In the genomic region with DNA sequence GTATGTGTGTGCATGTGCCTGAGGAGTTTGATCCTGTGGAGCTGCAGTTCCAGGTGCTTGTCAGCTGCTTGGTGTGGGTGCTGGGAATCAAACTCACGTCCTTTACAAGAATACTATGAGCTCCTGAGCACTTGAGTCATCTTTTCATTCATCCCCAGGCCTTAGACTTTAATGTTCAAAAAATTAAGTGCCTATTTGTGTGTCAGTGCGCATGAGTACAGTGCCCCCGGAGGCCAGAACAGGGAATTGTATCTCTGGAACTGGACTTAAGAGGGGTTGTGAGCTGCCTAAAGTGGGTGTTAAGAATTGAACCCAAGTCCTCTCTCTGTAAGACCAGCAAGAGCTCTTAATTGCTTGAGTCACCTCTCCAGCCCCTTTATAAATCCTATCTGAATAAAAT, we compare ENCODE assay signal across 10 mouse cellular contexts. TPM values are rescaled to one million over a fixed set of nuclear protein-coding genes. Genes with fewer than 3 reads are reported as not detected.
DNase-seq lines count a peak whose midpoint lies in the region; ATAC-seq and TF ChIP-seq lines count a peak whose summit lies in the region.
"Had no signal": no experiment of that assay in that cellular context is flagged by ENCODE, and none has a peak within 500 bp of the region (broad histone marks: within the 10 kb centered on the region; RNA-seq: fewer than 3 reads in every experiment).

No protein-coding gene starts in this region.

- no peaks in the 10 kb centered on the region for H3K27me3 ChIP-seq in thymus, adult 2 months (ENCODE audit: control insufficient read depth, insufficient read depth, low read length)
- H3K27me3 ChIP-seq in embryonic facial prominence, embryonic 11.5 days (ENCODE audit: control insufficient read depth, insufficient read depth, low read length), result no peaks in the 10 kb centered on the region
- H3K27me3 ChIP-seq: heart, embryonic 13.5 days had no signal

- H3K9me3 ChIP-seq in embryonic facial prominence, embryonic 11.5 days (replicated peaks; ENCODE audit: control insufficient read depth, low read length), result no peaks in the 10 kb centered on the region
- H3K9me3 ChIP-seq: heart, embryonic 13.5 days had no signal

- H3K4me2 ChIP-seq in embryonic facial prominence, embryonic 11.5 days (ENCODE audit: low read depth, low read length), result no peak overlapping the region
- H3K4me2 ChIP-seq: heart, embryonic 13.5 days had no signal

- no peak overlapping the region for H3K27ac ChIP-seq in thymus, adult 2 months (ENCODE audit: control insufficient read depth, insufficient read depth, low read length)
- H3K27ac ChIP-seq in embryonic facial prominence, embryonic 11.5 days (replicated peaks; ENCODE audit: low read depth, low read length), result no peak overlapping the region
- H3K27ac ChIP-seq: heart, embryonic 13.5 days; macrophage had no signal

- H3K4me3 ChIP-seq in thymus, adult 2 months (ENCODE audit: control insufficient read depth, insufficient read depth, low read length), result no peak overlapping the region
- no peak overlapping the region for H3K4me3 ChIP-seq in embryonic facial prominence, embryonic 11.5 days (ENCODE audit: low read depth, low read length)
- H3K4me3 ChIP-seq: heart, embryonic 13.5 days had no signal

- ATAC-seq in frontal cortex, adult (ENCODE audit: low TSS enrichment), result peak; percentile 64; the same call in 1 of the 2 replicates
- ATAC-seq in embryonic facial prominence, embryonic 11.5 days (replicated peaks; ENCODE audit: insufficient number of reproducible peaks, low FRiP score, low TSS enrichment, low read depth), result no peak

- no peak for TF ChIP-seq POLR2A in thymus, adult 2 months (IDR thresholded peaks at IDR 0.05; ENCODE audit: control insufficient read depth, extremely low read depth, insufficient read depth, low read length, poor library complexity)

- no peaks in the 10 kb centered on the region for H3K36me3 ChIP-seq in thymus, adult 2 months (ENCODE audit: control insufficient read depth, insufficient read depth, low read length)
- H3K36me3 ChIP-seq in embryonic facial prominence, embryonic 11.5 days (replicated peaks; ENCODE audit: control insufficient read depth, insufficient read depth, low read depth, low read length), result no peaks in the 10 kb centered on the region

- WGBS in thymus, adult 2 months, result 92% methylated on average over 3 of the region's 3 CpGs
- 62% methylated on average over 3 of the region's 3 CpGs for WGBS in embryonic facial prominence, embryonic 11.5 days

- H3K9ac ChIP-seq in embryonic facial prominence, embryonic 11.5 days (replicated peaks; ENCODE audit: low read length), result no peak overlapping the region
- H3K9ac ChIP-seq: heart, embryonic 13.5 days had no signal

- no peaks in the 10 kb centered on the region for H3K4me1 ChIP-seq in thymus, adult 2 months (replicated peaks; ENCODE audit: control insufficient read depth, insufficient read depth, low read length)
- no peaks in the 10 kb centered on the region for H3K4me1 ChIP-seq in embryonic facial prominence, embryonic 11.5 days (ENCODE audit: control insufficient read depth, insufficient read depth, low read length)
- H3K4me1 ChIP-seq: heart, embryonic 13.5 days had no signal

- no peak for DNase-seq in frontal cortex, postnatal 25 days (ENCODE audit: low spot score in 2 of 2)
- DNase-seq in thymus, adult 2 months, result peak; percentile 48
- no peak for DNase-seq in thymus, adult 18-20 months
- peak; percentile 43 for DNase-seq in embryonic facial prominence, embryonic 11.5 days (ENCODE audit: low spot score)
- DNase-seq in naive thymus-derived CD4-positive, alpha-beta T cell, adult 2 months (ENCODE audit: low read depth), result peak; percentile 50
- no peak for DNase-seq in spleen, postnatal 14 days (ENCODE audit: low spot score in 2 of 2)
- DNase-seq in cerebellum, adult 11 months, result no peak

- TF ChIP-seq CTCF in thymus, adult 2 months (IDR thresholded peaks at IDR 0.05; ENCODE audit: borderline replicate concordance, control insufficient read depth, extremely low read depth, insufficient read depth, low read length, poor library complexity), result no peak

RNA-seq across cellular contexts. Expression of gene E130311K13Rik, which starts 9.6 kb away (rescaled TPM):
- polyA plus RNA-seq in thymus, adult 2 months (2012; rRNA removed), result 1.7 and 2.3 TPM in 2 replicates
- polyA plus RNA-seq in embryonic facial prominence, embryonic 11.5 days (2014; fragmentation: Nextera tagmentation; extraction: Ambion mirVana), result 3.8 and 3.9 TPM in 2 replicates

RNA-seq across cellular contexts. Expression of gene Plch1, which starts 20.4 kb away (rescaled TPM):
- polyA plus RNA-seq in thymus, adult 2 months (2012; rRNA removed), result 0.15 and 0.18 TPM in 2 replicates
- polyA plus RNA-seq in embryonic facial prominence, embryonic 11.5 days (2014; fragmentation: Nextera tagmentation; extraction: Ambion mirVana), result 13.8 and 16.5 TPM in 2 replicates
- polyA plus RNA-seq: macrophage had no signal

RNA-seq across cellular contexts. Expression of gene Slc33a1, which starts 44.9 kb away (rescaled TPM):
- 17.1 and 17.9 TPM in 2 replicates for polyA plus RNA-seq in thymus, adult 2 months (2012; rRNA removed)
- 12.5 and 14.8 TPM in 2 replicates for polyA plus RNA-seq in embryonic facial prominence, embryonic 11.5 days (2014; fragmentation: Nextera tagmentation; extraction: Ambion mirVana)

RNA-seq across cellular contexts. Expression of gene Gmps, which starts 56.3 kb away (rescaled TPM):
- polyA plus RNA-seq in thymus, adult 2 months (2012; rRNA removed), result 4.2 and 4.6 TPM in 2 replicates
- 76.0 and 81.8 TPM in 2 replicates for polyA plus RNA-seq in embryonic facial prominence, embryonic 11.5 days (2014; fragmentation: Nextera tagmentation; extraction: Ambion mirVana)

Comparison
In these comparisons a context has a peak if more than half of its experiments do, and no peak if none do; other contexts are left out.
1. DNase-seq: peak in thymus, adult 2 months (single experiment), embryonic facial prominence, embryonic 11.5 days (single experiment) and naive thymus-derived CD4-positive, alpha-beta T cell, adult 2 months (single experiment); none in frontal cortex, postnatal 25 days (0 of 2), thymus, adult 18-20 months (0 of 2), spleen, postnatal 14 days (0 of 2) and cerebellum, adult 11 months (single experiment).
2. RNA of gene Plch1, which starts 20.4 kb away (polyA plus RNA-seq): 13.8 to 16.5 TPM in embryonic facial prominence, embryonic 11.5 days; 0.15 to 0.18 TPM in thymus, adult 2 months; every median in the first group is over 10 times any median in the second.